Mouse (Mus musculus): ENCODE results near the gene Brpf3.

Brpf3 gene

DNA sequence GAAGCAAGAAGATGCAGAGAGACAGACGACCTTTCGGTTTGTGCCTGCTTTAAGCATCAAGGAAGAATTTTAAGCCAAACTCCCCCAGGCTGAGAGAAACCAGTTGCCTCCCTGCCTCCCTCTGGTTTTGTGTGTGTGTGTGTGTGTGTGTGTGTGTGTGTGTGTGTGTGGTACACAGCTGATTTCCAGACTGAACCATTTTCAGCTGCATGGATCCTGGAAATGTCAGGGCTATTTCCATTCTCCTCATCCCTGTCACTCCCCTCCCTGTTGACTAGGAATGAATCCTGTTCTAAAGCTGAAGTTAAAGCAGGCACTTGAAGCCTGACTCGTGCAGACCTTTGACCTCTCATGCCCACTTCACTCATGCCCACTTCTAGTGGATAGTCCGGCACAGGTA lies 73.3 kb downstream of the Brpf3 start:
- DNase-seq (ENCODE audit: low spot score in 2 of 2), result peak; percentile 41 to 60

DNA sequence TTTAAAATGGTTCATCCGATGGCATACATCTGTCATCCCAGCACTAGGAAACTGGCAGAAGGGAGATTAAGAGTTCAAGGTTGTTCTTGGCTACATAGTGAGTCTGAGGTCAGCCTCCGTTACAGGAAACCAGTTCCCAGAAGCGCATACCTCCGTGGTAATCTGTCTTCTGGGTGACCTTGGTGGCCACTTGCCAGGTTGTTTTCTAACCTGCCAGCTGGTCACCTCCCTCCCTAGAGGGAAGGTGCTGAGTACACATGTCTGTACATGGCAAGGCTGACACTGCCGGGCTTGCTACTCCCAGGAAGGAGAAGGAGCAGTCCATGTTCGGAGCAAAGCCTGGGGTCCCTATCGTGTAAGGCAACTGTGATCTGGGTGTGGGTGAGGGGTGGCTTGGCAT lies 73.9 kb downstream of the Brpf3 start:
- no peak for DNase-seq (ENCODE audit: low spot score in 2 of 2)

DNA sequence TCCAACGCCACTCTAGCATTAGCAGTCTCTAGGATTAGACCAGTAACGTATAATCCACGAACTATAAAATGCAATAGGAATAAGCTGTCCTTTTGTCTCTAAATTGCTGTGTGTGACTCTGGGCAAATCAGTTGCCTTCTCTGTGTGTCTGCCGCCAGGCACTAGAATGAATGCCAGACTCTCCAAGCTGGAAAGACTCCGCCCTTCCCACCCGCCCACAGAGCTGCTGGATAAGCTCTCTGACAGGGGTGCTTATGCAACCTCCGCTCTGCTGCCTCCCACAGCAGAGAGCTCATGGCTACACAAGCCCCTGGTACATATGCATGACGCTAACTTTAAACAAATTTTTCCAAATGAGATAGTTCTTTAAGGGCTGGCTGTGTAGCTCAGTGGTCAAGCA lies 74.4 kb downstream of the Brpf3 start:
- DNase-seq (ENCODE audit: low spot score in 2 of 2), result peak; percentile 68 to 71

DNA sequence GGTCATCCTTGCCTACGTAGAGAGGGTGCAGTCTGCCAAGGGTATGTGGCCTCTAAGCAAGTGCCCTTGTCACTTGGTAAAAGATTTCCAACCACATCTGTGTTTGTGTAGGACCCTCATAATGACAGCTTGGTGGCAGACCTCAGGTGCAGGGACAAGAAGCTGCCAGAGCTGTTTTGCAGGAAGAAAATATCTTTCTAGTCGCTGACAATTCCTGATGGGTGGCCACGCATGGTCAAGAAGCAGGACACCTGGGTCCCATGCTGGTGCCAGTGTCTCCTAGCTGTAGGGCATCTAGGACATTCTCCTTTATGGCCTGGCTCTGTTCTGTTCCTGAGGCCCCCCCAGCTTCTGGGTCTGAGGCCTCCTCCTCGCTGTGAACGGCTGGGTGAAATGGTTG lies 75.4 kb downstream of the Brpf3 start:
- no peak for DNase-seq (ENCODE audit: low spot score in 2 of 2)

DNA sequence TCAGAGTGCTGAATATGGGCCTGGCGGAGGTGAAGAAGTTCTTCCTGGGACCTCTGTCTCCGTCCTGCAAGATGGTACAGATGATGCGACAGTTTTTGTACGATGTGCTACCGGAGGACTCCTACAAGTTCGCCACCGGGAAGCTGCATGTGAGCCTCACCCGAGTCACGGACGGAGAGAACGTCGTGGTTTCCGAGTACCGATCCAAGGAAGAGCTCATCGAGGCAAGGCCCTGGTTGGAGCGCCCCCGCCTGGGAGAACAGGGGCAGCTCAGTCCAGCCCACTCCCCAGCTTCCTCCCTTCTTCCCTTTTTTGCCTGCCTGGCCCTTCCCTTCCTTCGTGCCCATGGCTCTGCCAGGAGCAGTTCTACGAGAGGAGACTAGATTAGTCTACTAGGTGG lies 75.9 kb downstream of the Brpf3 start:
- DNase-seq (ENCODE audit: low spot score in 2 of 2), result no peak

DNA sequence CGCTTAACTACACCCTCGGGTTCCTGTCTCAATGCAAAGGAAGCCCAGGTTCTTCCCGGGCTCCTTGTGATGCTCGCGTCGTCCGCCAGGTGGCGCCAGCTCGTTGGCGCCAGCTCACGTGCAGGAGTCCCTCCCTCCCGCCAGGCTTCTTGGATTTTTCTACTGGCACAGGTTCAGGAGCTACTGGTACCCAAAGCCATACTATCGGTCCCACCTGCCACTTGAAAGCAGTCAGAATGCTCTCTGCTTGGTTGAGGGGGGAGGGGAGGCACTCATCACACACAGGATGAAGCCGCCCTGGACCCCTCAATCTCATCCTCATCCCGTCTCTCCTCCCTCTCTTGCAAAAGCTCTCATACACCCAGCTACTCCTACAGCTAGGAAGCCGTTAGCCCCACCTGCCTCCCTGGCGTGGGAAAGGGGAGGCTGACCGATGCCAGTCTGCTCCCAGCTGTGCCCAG lies 79.1 kb downstream of the Brpf3 start:
- DNase-seq (ENCODE audit: low spot score in 2 of 2), result peak; percentile 75 to 81

DNA sequence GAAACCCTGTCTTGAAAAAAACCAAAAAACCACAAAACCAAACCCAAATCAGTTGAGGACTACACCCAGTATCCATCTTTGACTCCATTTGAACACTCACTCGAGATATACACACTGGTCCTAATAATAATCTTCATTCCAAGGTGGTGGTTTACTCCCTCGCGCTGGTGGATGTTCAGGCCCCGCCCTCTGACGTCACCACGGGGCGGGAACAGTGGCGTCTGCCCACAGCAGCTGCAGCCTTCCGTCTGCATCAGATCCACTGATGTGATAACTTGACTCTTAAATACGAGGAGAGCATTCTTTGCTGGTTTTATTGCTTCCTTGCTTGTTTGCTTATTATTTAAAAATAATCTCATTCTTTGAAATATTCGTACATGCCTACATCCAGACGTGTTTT lies 81.4 kb downstream of the Brpf3 start:
- DNase-seq (ENCODE audit: low spot score in 2 of 2), result peak in 1 of 2 experiments; percentile 56

DNA sequence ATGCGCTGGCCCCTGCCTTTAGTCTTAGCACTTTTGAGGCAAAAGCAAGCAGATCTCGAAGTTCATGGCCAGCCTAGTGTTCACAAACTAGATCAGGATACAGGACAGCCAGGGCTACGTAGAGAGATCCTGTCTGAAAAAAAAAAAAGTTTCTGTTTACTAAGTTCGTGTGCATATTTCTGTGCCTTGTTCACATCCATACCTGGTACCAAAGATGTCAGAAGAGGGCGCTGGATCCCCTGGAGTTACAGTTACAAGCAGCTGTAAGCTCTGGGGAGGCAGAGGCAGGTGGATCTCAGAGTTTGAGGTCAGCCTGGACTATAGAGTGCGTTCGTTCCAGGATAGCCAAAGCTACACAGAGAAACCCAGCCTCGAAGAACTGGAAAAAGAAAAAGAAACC lies 81.9 kb downstream of the Brpf3 start:
- DNase-seq (ENCODE audit: low spot score in 2 of 2), result no peak

DNA sequence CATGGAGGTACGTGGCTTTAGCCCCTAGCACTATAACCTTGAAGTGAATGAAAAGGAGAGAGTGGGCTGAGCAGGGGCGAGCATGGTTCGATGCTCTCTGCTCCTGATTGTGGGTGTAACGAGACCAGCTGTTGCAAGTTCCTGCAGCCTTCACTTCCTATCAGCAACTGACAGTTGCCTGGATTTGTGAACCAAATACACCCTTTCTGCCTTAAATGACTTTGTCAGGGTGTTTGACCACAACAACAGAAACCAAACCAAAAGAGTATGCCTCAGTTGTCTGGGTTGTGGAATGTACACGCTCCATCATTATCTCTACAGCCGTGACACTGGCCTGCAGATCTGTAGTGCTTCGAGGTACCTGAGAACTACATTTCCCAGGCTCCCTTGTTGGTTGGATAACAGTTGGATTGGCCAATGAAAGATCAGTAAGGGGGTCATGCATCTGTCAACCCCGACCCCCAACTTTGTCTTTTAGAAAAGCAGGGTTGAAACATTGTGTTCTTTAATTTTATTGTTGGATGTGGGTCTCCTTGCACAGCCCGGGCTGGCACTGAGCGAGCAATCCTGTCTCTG lies 83.1 kb downstream of the Brpf3 start:
- DNase-seq (ENCODE audit: low spot score in 2 of 2), result no peak

DNA sequence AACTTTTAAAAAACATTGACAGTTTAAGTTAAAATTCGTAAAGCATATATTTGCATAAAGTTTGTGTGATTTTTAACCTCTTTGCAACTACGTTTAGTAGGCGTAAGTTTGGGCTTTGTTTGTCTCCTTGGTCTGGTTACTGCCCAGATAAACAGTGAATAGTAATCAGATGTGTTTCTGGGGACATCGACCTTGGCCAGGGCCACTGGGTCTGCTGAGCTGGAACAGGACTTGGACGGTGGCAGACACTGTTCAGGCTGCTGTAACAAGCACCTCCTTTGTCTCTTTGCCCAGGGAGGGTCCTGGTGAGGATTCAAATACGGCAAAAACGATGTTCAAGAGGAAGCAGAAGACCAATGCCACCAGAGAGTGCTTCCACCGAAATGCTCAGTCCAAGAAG lies 84.3 kb downstream of the Brpf3 start:
- DNase-seq (ENCODE audit: low spot score in 2 of 2), result no peak

DNA sequence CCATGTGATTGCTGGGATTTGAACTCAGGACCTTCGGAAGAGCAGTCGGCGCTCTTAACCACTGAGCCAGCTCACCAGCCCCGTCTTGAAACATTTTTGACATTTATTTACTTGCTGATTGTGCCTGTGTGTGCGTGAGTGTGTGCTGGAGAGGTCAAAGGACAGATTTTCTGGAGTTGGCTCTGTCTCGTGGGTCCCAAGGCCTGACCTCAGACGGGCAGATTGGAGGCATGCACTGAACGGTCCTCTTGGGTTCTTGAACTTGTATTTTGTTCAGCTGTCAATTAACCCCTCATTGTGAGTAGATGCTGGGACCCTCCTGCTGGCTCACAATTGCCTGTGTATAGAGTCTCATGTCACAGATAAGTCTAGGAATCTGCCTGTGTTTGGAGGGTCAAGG lies 85.4 kb downstream of the Brpf3 start:
- no peak for DNase-seq (ENCODE audit: low spot score in 2 of 2)
